ENCODE assay signal across 9 mouse cellular contexts in genomic region chr5:57940457-57940856, GRCm38 (mm10).
"Had no signal": no experiment of that assay in that cellular context is flagged by ENCODE, and none has a peak within 500 bp of the region (broad histone marks: within the 10 kb centered on the region; RNA-seq: fewer than 3 reads in every experiment).

No protein-coding gene starts in this region.

- DNase-seq: kidney, adult 18-20 months; kidney, postnatal 14 days; layer of hippocampus, postnatal 36 days; lung, postnatal 4 days; right cerebral cortex, adult 18-20 months; right cerebral cortex, postnatal 25 days; thymus, postnatal 4 days had no signal

- ATAC-seq: liver, embryonic 12.5 days; midbrain, embryonic 16.5 days had no signal
